Mouse (Mus musculus) C2C12 (cell line): ENCODE measurements around the gene Gtpbp1.

Source experiments
- CEBPB ChIP-seq: IDR thresholded peaks from one replicate; pipeline ENCODE4 v1.6.1; 2011; ENCODE audit warnings: low read depth, mild to moderate bottlenecking, control low read depth, moderate library complexity
- CTCF ChIP-seq: IDR thresholded peaks from one replicate; pipeline ENCODE4 v1.5.1; 2011; ENCODE audit not compliant: control insufficient read depth, insufficient read depth, insufficient read length
- FOSL1 ChIP-seq: IDR thresholded peaks from one replicate; pipeline ENCODE4 v1.8.0; 2011; ENCODE audit warnings: mild to moderate bottlenecking, low read length; ENCODE audit not compliant: poor library complexity, insufficient read depth, severe bottlenecking
- MAX ChIP-seq: IDR thresholded peaks from one replicate; pipeline ENCODE4 v1.6.1; 2011; ENCODE audit warnings: mild to moderate bottlenecking, control low read depth
- MYOD1 ChIP-seq: IDR thresholded peaks from one replicate; pipeline ENCODE4 v1.6.1; 2011; ENCODE audit warnings: low read depth; ENCODE audit not compliant: control insufficient read depth, insufficient read length
- MYOG ChIP-seq: IDR thresholded peaks from one replicate; pipeline ENCODE4 v1.6.1; 2011; ENCODE audit not compliant: control insufficient read depth, insufficient read length; ENCODE audit errors: extremely low read depth
- USF1 ChIP-seq: IDR thresholded peaks from one replicate; pipeline ENCODE4 v1.6.1; 2011; ENCODE audit warnings: low read depth, mild to moderate bottlenecking, control low read depth, moderate library complexity

DNA sequence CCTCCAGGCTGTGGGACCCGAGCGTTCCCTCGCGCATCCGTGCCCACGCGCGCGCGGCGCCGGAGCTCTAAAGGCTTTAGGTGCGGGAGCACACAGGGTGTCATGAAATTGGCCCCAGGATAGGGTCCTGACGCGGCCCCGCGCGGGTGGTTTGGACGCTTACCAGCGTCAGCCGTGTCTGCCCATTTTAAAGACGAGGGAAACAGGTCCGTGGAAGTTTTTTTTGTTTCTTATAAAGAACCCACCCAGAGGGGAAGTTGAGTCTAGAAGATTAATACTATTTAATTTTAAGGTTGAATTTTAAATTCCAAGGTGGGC is 52.0 kb downstream of the Gtpbp1 start:
- no peak for TF ChIP-seq CTCF
- TF ChIP-seq MYOD1 = no peak
- TF ChIP-seq MAX = no peak
- TF ChIP-seq CEBPB = no peak
- TF ChIP-seq USF1 = no peak
- no peak for TF ChIP-seq MYOG
- no peak for TF ChIP-seq FOSL1
